Mouse (Mus musculus): ENCODE results near the gene Vmp1. TPM values are rescaled to one million over a fixed set of nuclear protein-coding genes. Genes with fewer than 3 reads are reported as not detected.

Gene Vmp1
- total and polyA plus RNA-seq, 2 experiments from 2014 or later: 45.3 to 136 TPM

GRCm38 (mm10) chr11:86581943-86582542 lies 101.6 kb downstream of the Vmp1 start:
- no peak overlapping the region for H3K9ac ChIP-seq (replicated peaks; ENCODE audit: low read length, poor library complexity, severe bottlenecking)
- TF ChIP-seq CTCF (IDR thresholded peaks at IDR 0.05): no peak
- no peaks in the 10 kb centered on the region for H3K4me1 ChIP-seq (ENCODE audit: insufficient read depth, low read length)
- H3K4me2 ChIP-seq (ENCODE audit: low read depth, low read length, poor library complexity, severe bottlenecking): no peak overlapping the region
- no peak overlapping the region for H3K27ac ChIP-seq (ENCODE audit: low read depth, low read length)
- WGBS: 89% methylated on average over 12 of the region's 12 CpGs
- H3K27me3 ChIP-seq (ENCODE audit: insufficient read depth, low read length): no peaks in the 10 kb centered on the region
- H3K36me3 ChIP-seq (ENCODE audit: insufficient read depth, low read length): no peaks in the 10 kb centered on the region
- no peaks in the 10 kb centered on the region for H3K9me3 ChIP-seq (ENCODE audit: low read length)
- no peak for ATAC-seq (ENCODE audit: low FRiP score)
- DNase-seq (ENCODE audit: low spot score): no peak
- no peak overlapping the region for H3K4me3 ChIP-seq (ENCODE audit: low read depth, low read length)

GRCm38 (mm10) chr11:86581250-86581753 lies 102.3 kb downstream of the Vmp1 start:
- Histone ChIP-seq H3K4me1 (ENCODE audit: insufficient read depth, low read length) (no peaks in the 10 kb centered on the region), H3K4me2 (ENCODE audit: low read depth, low read length, poor library complexity, severe bottlenecking) (no peak overlapping the region), H3K9ac (replicated peaks; ENCODE audit: low read length, poor library complexity, severe bottlenecking) (no peak overlapping the region), H3K36me3 (ENCODE audit: insufficient read depth, low read length) (no peaks in the 10 kb centered on the region), H3K4me3 (ENCODE audit: low read depth, low read length) (no peak overlapping the region), H3K27me3 (ENCODE audit: insufficient read depth, low read length) (no peaks in the 10 kb centered on the region), H3K9me3 (ENCODE audit: low read length) (no peaks in the 10 kb centered on the region), H3K27ac (ENCODE audit: low read depth, low read length) (no peak overlapping the region)
- WGBS: 64% methylated on average over 11 of the region's 11 CpGs
- ATAC-seq (ENCODE audit: low FRiP score) (no peak), DNase-seq (ENCODE audit: low spot score) (no peak)
- no peak for TF ChIP-seq CTCF (IDR thresholded peaks at IDR 0.05)

GRCm38 (mm10) chr11:86580319-86581113 lies 103.1 kb downstream of the Vmp1 start:
- H3K27ac ChIP-seq (ENCODE audit: low read depth, low read length): no peak overlapping the region
- no peak for TF ChIP-seq CTCF (IDR thresholded peaks at IDR 0.05)
- H3K9ac ChIP-seq (replicated peaks; ENCODE audit: low read length, poor library complexity, severe bottlenecking): no peak overlapping the region
- H3K9me3 ChIP-seq (ENCODE audit: low read length): no peaks in the 10 kb centered on the region
- no peaks in the 10 kb centered on the region for H3K27me3 ChIP-seq (ENCODE audit: insufficient read depth, low read length)
- H3K4me3 ChIP-seq (ENCODE audit: low read depth, low read length): no peak overlapping the region
- ATAC-seq (ENCODE audit: low FRiP score): no peak
- WGBS: 83% methylated on average over 9 of the region's 9 CpGs
- no peaks in the 10 kb centered on the region for H3K4me1 ChIP-seq (ENCODE audit: insufficient read depth, low read length)
- H3K4me2 ChIP-seq (ENCODE audit: low read depth, low read length, poor library complexity, severe bottlenecking): no peak overlapping the region
- no peak for DNase-seq (ENCODE audit: low spot score)
- no peaks in the 10 kb centered on the region for H3K36me3 ChIP-seq (ENCODE audit: insufficient read depth, low read length)

- no peak overlapping the region for H3K9ac ChIP-seq (replicated peaks; ENCODE audit: low read length, poor library complexity, severe bottlenecking)
- H3K27ac ChIP-seq (ENCODE audit: low read depth, low read length): 0 out of 2 replicates have a peak overlapping the region, but pooled peaks have one; percentile 26
- no peaks in the 10 kb centered on the region for H3K27me3 ChIP-seq (ENCODE audit: insufficient read depth, low read length)
- 84% methylated on average over 10 of the region's 10 CpGs for WGBS
- no peaks in the 10 kb centered on the region for H3K4me1 ChIP-seq (ENCODE audit: insufficient read depth, low read length)
- no peaks in the 10 kb centered on the region for H3K9me3 ChIP-seq (ENCODE audit: low read length)
- DNase-seq (ENCODE audit: low spot score): no peak
- no peak for TF ChIP-seq CTCF (IDR thresholded peaks at IDR 0.05)
- H3K4me3 ChIP-seq (ENCODE audit: low read depth, low read length): no peak overlapping the region
- no peak for ATAC-seq (ENCODE audit: low FRiP score)
- H3K4me2 ChIP-seq (ENCODE audit: low read depth, low read length, poor library complexity, severe bottlenecking): no peak overlapping the region
- no peaks in the 10 kb centered on the region for H3K36me3 ChIP-seq (ENCODE audit: insufficient read depth, low read length)
Measured at GRCm38 (mm10) chr11:86579731-86580318, 103.8 kb downstream of the Vmp1 start.

- H3K27ac ChIP-seq (ENCODE audit: low read depth, low read length): peak overlapping the region; percentile 26; the same call in 1 of the 2 replicates
- no peak overlapping the region for H3K4me3 ChIP-seq (ENCODE audit: low read depth, low read length)
- DNase-seq (ENCODE audit: low spot score) (no peak), ATAC-seq (ENCODE audit: low FRiP score) (no peak)
- H3K36me3 ChIP-seq (ENCODE audit: insufficient read depth, low read length): no peaks in the 10 kb centered on the region
- no peak overlapping the region for H3K4me2 ChIP-seq (ENCODE audit: low read depth, low read length, poor library complexity, severe bottlenecking)
- no peaks in the 10 kb centered on the region for H3K4me1 ChIP-seq (ENCODE audit: insufficient read depth, low read length)
- 77% methylated on average over 25 of the region's 25 CpGs for WGBS
- H3K9ac ChIP-seq (replicated peaks; ENCODE audit: low read length, poor library complexity, severe bottlenecking): no peak overlapping the region
- no peak for TF ChIP-seq CTCF (IDR thresholded peaks at IDR 0.05)
- no peaks in the 10 kb centered on the region for H3K27me3 ChIP-seq (ENCODE audit: insufficient read depth, low read length)
- no peaks in the 10 kb centered on the region for H3K9me3 ChIP-seq (ENCODE audit: low read length)
Measured at GRCm38 (mm10) chr11:86578809-86579730, 104.6 kb downstream of the Vmp1 start.

Data from midbrain, postnatal 0 days (tissue).